Mouse (Mus musculus): ENCODE results near the gene Rpl7a.

DNA sequence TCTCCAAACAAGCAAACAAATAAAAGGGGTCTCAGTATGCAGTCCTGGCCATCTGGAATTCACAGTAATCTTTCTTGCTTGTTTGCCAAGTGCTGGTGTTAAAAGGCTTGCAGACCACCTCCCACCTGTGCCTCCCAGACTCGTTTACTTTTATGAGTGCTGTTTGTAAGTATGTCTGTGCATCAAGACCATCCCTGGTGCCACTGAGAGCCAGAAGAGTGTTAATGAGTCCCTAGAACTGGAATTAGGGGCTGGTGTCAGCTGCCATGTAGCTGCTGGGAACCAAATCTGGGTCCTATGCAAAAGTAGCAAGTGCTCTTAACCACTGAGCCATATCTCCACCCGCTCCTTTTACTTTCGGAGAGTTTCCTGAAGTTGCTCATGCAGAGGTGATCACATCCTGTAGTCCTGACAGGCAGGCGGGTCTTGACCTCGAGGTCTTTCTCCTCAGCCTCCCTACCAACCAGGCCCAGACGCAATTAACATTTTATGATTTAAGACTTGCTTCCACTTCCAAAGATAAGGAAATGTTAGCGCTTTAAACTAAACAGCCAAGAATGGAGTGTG is 8.6 kb upstream of the Rpl7a start:
- no peak for TF ChIP-seq CTCF (IDR thresholded peaks at IDR 0.05; ENCODE audit: low read depth)
- TF ChIP-seq EP300 (IDR thresholded peaks at IDR 0.05; ENCODE audit: low read depth): no peak

Data from heart, postnatal 0 days (tissue).